Mouse (Mus musculus) midbrain, embryonic 15.5 days (tissue): ENCODE data around the gene Pbx1. TPM values are rescaled to one million over a fixed set of nuclear protein-coding genes. Genes with fewer than 3 reads are reported as not detected.

Source experiments
- ATAC-seq: fragments of 200-750 bp; cut with Nextera tagmentation; replicated peaks from 2 replicates; pipeline ENCODE4 v1.8.0; 2017; ENCODE audit warnings: moderate TSS enrichment
- H3K27ac ChIP-seq: fragments of 300-500 bp; sonication (generic); 2 replicates; pipeline ENCODE4 v1.5.1; 2015; ENCODE audit warnings: mild to moderate bottlenecking, inconsistent platforms
- H3K27me3 ChIP-seq: fragments of 300-500 bp; sonication (generic); replicated peaks from 2 replicates; pipeline ENCODE4 v1.6.1; 2015; ENCODE audit warnings: inconsistent platforms
- H3K36me3 ChIP-seq: fragments of 300-500 bp; sonication (generic); replicated peaks from 2 replicates; pipeline ENCODE4 v1.6.1; 2015; ENCODE audit warnings: inconsistent platforms
- H3K4me1 ChIP-seq: fragments of 300-500 bp; sonication (generic); 2 replicates; pipeline ENCODE4 v1.6.1; 2015; ENCODE audit warnings: inconsistent platforms
- H3K4me2 ChIP-seq: fragments of 300-500 bp; sonication (generic); 2 replicates; pipeline ENCODE4 v1.6.1; 2015; ENCODE audit warnings: inconsistent platforms, mild to moderate bottlenecking, moderate library complexity
- H3K4me3 ChIP-seq: fragments of 300-500 bp; sonication (generic); 2 replicates; pipeline ENCODE4 v1.5.1; 2015; ENCODE audit warnings: mild to moderate bottlenecking, inconsistent platforms
- H3K9ac ChIP-seq: fragments of 300-500 bp; sonication (generic); 2 replicates; pipeline ENCODE4 v1.6.1; 2015; ENCODE audit warnings: mild to moderate bottlenecking, inconsistent platforms
- H3K9me3 ChIP-seq: fragments of 300-500 bp; sonication (generic); 2 replicates; pipeline ENCODE4 v1.6.1; 2016; ENCODE audit warnings: inconsistent platforms
- WGBS: fragments of 180-500 bp; shearing (Covaris S2); methylation state at CpG from one replicate; pipeline ENCODE4 v1.1.7; 2015; ENCODE audit warnings: mixed read lengths; 5-methylcytosine and 5-hydroxymethylcytosine counted together
- polyA plus RNA-seq: library from polyadenylated mRNA; unstranded; fragments of >200 nt; fragmentation: Nextera tagmentation; extraction: Ambion mirVana; gene quantifications from 2 replicates; pipeline ENCODE4 v1.2.1, GENCODE M21; 2015

Pbx1 gene
- polyA plus RNA-seq, 1 experiment from 2014 or later = 83.0 TPM

GRCm38 (mm10) chr1:168354934-168355333, 77.1 kb downstream of the Pbx1 start:
- WGBS = 5% methylated on average over 4 of the region's 4 CpGs
- Histone ChIP-seq H3K9ac (no peak overlapping the region), H3K4me3 (no peak overlapping the region), H3K36me3 (no peaks in the 10 kb centered on the region), H3K9me3 (no peaks in the 10 kb centered on the region), H3K27ac (peak overlapping the region; percentile 89), H3K4me2 (peak overlapping the region; percentile 9; the same call in 1 of the 2 replicates), H3K27me3 (no peaks in the 10 kb centered on the region), H3K4me1 (peaks cover 88% of the 10 kb centered on the region)
- ATAC-seq = 0 out of 2 replicates have a peak, but pooled peaks have one; percentile 16

DNA sequence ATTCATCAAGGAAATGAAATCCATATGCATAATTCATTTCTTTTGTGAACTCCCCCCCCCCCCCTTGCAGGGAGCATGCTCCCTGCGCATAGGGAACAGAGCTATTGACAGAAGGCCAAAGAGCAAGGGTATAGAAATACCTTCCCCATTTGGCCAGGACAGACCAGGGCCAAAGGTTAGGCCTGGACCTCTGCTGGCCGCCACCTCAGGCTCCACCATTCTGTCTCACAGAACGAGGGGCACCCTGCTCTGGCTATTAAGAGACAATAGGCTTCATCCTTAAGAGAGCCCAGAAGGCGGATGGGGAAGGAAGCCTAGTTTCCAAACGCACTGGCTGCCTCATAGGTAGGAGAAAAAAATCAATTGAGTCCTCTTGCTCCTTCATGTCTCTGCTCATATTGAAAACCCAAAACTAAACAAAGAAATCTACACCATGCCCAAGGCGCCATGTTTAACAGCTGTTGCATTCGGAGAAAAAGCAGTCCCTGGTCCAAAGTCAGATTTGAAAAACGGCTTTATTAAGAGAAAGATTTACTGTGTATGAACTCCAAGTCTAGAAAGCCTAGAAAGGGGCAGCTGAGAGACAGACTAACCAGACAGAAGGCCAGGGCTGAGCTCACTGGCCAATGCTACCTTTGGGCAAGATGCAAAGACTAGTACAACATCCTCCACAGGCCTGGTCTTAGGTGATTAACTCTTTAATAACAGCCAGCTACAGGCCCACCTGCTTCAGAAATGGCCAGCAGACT, 83.9 kb downstream of the Pbx1 start:
- Histone ChIP-seq H3K4me2 (no peak overlapping the region), H3K9me3 (no peaks in the 10 kb centered on the region), H3K27me3 (no peaks in the 10 kb centered on the region), H3K4me3 (no peak overlapping the region), H3K36me3 (no peaks in the 10 kb centered on the region), H3K9ac (no peak overlapping the region), H3K4me1 (peaks cover 77% of the 10 kb centered on the region), H3K27ac (no peak overlapping the region; the same call in 1 of the 2 replicates)
- ATAC-seq = 0 out of 2 replicates have a peak, but pooled peaks have one; percentile 3
- WGBS = 29% methylated on average over 8 of the region's 8 CpGs

DNA sequence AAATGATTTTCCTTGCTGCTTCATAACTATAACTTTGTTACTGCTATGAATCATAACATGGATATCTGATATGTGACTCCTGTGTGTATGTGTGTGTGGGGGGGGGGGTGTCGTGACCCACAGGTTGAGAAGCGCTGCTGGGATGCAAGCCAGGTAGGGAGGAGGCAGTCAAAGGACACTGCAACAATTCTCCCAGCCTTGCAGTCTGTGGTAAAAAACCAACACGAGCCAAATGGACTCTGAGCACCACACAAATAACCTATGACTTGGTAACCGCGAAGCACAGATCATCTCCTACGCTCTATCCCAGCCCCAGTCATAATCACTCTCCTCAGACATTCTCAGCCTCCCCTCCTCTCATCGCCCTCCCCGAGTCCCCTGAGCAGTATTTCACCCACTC, 87.2 kb downstream of the Pbx1 start:
- no peak overlapping the region for H3K9ac ChIP-seq
- no peak overlapping the region for H3K4me2 ChIP-seq
- no peak for ATAC-seq
- no peaks in the 10 kb centered on the region for H3K27me3 ChIP-seq
- 72% methylated on average over 8 of the region's 8 CpGs for whole genome bisulfite sequencing
- no peaks in the 10 kb centered on the region for H3K9me3 ChIP-seq
- H3K36me3 ChIP-seq = no peaks in the 10 kb centered on the region
- peak overlapping the region; percentile 84 for H3K27ac ChIP-seq
- peaks cover 75% of the 10 kb centered on the region for H3K4me1 ChIP-seq
- no peak overlapping the region for H3K4me3 ChIP-seq

DNA sequence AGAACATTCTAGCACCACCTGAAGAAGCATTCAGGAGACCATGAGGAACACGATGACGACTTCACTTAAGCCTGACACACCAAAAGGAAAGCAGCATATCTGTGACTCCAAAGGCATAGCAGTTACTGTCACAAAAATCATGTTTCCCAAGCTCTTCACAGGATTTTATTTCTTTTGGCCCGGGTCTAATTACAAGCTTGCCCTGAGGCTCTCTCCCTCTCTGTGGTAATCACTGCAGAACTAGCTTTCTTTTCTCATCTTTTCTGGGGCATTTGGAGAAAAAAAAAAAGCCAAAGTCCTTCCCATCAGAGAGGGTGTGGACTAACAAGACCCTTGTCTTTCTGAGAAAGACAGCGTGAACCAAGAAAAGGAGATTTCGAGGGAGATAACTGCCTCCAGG, 87.8 kb downstream of the Pbx1 start:
- Histone ChIP-seq H3K27me3 (no peaks in the 10 kb centered on the region), H3K4me1 (peaks cover 72% of the 10 kb centered on the region), H3K36me3 (no peaks in the 10 kb centered on the region), H3K27ac (peak overlapping the region; percentile 84), H3K9ac (no peak overlapping the region), H3K4me2 (no peak overlapping the region), H3K4me3 (no peak overlapping the region), H3K9me3 (no peaks in the 10 kb centered on the region)
- WGBS = 66% methylated on average over 5 of the region's 5 CpGs
- no peak for ATAC-seq

DNA sequence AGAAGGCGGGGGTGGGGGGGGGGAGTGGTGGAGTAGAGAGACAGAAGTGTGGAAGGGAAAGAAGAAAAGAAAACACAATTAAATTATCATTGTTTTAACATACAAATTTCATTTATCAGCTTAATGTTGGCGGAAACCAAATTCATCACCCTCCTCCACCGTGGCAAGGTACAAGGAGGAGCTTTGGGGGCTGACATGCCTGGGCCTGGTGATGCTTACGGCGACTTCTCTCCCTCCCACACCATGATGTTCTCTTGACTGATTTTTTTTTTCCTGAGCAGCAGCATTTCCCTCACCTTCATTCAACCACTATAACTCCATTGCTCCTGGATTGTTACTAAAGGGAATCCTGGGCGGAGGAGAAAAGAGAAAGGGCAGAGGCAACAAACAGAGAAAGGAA, 89.8 kb downstream of the Pbx1 start:
- H3K9me3 ChIP-seq = no peaks in the 10 kb centered on the region
- no peaks in the 10 kb centered on the region for H3K27me3 ChIP-seq
- H3K4me2 ChIP-seq = peak overlapping the region; percentile 31
- 35% methylated on average over 6 of the region's 6 CpGs for WGBS
- no peaks in the 10 kb centered on the region for H3K36me3 ChIP-seq
- H3K9ac ChIP-seq = no peak overlapping the region
- peak overlapping the region; percentile 84 for H3K27ac ChIP-seq
- H3K4me3 ChIP-seq = no peak overlapping the region
- H3K4me1 ChIP-seq = peaks cover 66% of the 10 kb centered on the region
- ATAC-seq = peak; percentile 12; the same call in 1 of the 2 replicates

- Histone ChIP-seq H3K27ac (peak overlapping the region; percentile 84), H3K36me3 (no peaks in the 10 kb centered on the region), H3K27me3 (no peaks in the 10 kb centered on the region), H3K4me1 (peaks cover 63% of the 10 kb centered on the region), H3K4me3 (no peak overlapping the region), H3K9ac (no peak overlapping the region; the same call in 1 of the 2 replicates), H3K4me2 (peak overlapping the region; percentile 31), H3K9me3 (no peaks in the 10 kb centered on the region)
- 6% methylated on average over 12 of the region's 12 CpGs for WGBS
- peak; percentile 80 for ATAC-seq
Observed at GRCm38 (mm10) chr1:168341863-168342262, 90.2 kb downstream of the Pbx1 start.

- Histone ChIP-seq H3K4me2 (peak overlapping the region; percentile 31), H3K9ac (no peak overlapping the region; the same call in 1 of the 2 replicates), H3K27ac (peak overlapping the region; percentile 84), H3K27me3 (no peaks in the 10 kb centered on the region), H3K4me3 (no peak overlapping the region), H3K9me3 (no peaks in the 10 kb centered on the region), H3K36me3 (no peaks in the 10 kb centered on the region), H3K4me1 (peaks cover 59% of the 10 kb centered on the region)
- WGBS = 46% methylated on average over 6 of the region's 6 CpGs
- peak; percentile 31 for ATAC-seq
Observed at GRCm38 (mm10) chr1:168341368-168341767, 90.7 kb downstream of the Pbx1 start.

- Histone ChIP-seq H3K27me3 (no peaks in the 10 kb centered on the region), H3K9ac (no peak overlapping the region), H3K4me2 (no peak overlapping the region), H3K9me3 (no peaks in the 10 kb centered on the region), H3K4me1 (peaks cover 19% of the 10 kb centered on the region), H3K4me3 (no peak overlapping the region), H3K27ac (0 out of 2 replicates have a peak overlapping the region, but pooled peaks have one; percentile 29), H3K36me3 (0 out of 2 replicates have a peak, but pooled peaks cover 3% of the 10 kb centered on the region)
- ATAC-seq = no peak
- 88% methylated on average over 7 of the region's 7 CpGs for WGBS
Observed at GRCm38 (mm10) chr1:168336238-168336818, 95.7 kb downstream of the Pbx1 start.

DNA sequence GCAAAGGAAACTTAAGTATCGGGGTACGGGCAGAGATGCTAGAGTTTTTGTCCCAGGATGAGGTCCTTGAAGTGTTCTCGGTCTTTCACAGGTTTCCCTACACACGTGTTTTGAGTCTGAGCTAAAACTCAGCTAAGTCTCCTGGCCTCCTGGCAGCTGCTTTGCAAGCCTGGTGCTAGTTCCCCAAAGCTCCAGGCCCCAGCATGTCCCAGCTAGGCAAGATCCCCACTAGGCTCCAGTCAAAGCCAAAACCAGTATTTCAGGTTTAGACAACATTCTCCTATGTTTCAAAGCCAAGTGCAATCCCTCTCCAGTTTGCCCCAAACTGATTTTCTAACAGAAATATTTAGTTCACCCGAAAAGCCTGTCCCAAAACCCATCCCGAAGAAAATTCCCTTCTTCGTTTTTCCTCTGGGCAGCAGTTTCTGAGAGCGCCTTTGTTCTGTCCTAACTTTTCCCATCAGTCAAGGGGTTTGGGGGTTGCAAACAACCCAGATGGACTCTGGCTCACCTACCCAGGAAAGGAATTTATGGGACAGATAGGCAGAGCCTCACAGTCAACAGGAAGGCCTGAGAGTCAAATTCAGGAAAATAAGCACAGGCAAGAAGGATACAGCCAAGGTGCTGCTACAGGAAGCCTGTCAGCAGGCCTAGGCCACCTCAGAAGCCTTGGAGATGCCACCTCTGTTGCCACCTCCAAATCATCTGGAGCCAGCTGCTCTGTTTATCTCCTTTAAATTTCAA, 97.1 kb downstream of the Pbx1 start:
- H3K27me3 ChIP-seq = no peaks in the 10 kb centered on the region
- H3K4me3 ChIP-seq = no peak overlapping the region
- H3K36me3 ChIP-seq = 0 out of 2 replicates have a peak, but pooled peaks cover 3% of the 10 kb centered on the region
- no peak overlapping the region for H3K4me2 ChIP-seq
- H3K9me3 ChIP-seq = no peaks in the 10 kb centered on the region
- peaks cover 22% of the 10 kb centered on the region for H3K4me1 ChIP-seq
- no peak overlapping the region for H3K27ac ChIP-seq
- no peak overlapping the region for H3K9ac ChIP-seq
- ATAC-seq = no peak
- WGBS = 94% methylated on average over 8 of the region's 8 CpGs

DNA sequence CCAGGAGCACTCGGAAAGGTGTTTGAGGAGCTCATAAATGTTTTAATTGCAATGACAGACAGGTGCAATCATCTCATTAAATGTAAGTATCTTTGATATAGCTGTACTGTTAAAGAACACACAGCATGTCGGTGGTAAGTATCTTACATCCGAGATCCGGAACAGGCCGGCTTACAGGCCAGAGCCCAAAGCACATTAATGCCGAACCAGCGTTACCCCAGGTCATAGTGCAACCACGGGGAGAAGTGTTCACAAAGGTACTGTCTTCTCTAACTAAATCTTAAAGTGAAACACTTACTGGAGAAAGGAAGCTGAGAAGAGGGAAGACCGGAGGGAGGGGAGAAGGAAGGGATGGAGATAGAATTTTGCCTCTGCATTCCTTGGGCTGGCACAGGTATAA, 100.0 kb downstream of the Pbx1 start:
- Histone ChIP-seq H3K27ac (no peak overlapping the region), H3K4me2 (no peak overlapping the region), H3K4me1 (peaks cover 44% of the 10 kb centered on the region), H3K9me3 (no peaks in the 10 kb centered on the region), H3K27me3 (no peaks in the 10 kb centered on the region), H3K4me3 (no peak overlapping the region), H3K36me3 (0 out of 2 replicates have a peak, but pooled peaks cover 3% of the 10 kb centered on the region), H3K9ac (no peak overlapping the region)
- no peak for ATAC-seq
- WGBS = 79% methylated on average over 9 of the region's 9 CpGs

DNA sequence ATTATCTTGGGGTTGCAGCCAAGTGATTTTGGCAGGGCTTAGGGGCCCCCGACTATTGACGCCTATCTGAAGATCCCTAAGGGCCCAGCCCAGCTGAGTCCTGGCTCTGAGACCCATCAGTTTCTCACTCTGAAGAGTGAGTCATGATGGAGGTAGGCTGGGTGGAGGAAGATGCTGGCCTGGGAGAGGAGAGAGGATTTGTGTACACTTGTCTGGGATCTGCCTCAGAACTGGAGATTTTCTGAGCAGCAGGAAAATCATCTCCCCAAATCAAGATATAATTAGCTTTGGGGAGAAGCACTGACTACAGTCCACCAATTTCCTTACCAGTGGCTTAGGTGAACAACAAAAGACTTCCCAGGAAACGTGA, 103.8 kb downstream of the Pbx1 start:
- no peak for ATAC-seq
- Histone ChIP-seq H3K4me1 (peaks cover 77% of the 10 kb centered on the region), H3K4me2 (no peak overlapping the region), H3K27ac (peak overlapping the region; percentile 68), H3K27me3 (no peaks in the 10 kb centered on the region), H3K9me3 (no peaks in the 10 kb centered on the region), H3K9ac (no peak overlapping the region), H3K4me3 (no peak overlapping the region), H3K36me3 (no peaks in the 10 kb centered on the region)
- WGBS = 40% methylated on average over 3 of the region's 3 CpGs
